Mouse (Mus musculus): ENCODE data around the gene Il17d.

DNA sequence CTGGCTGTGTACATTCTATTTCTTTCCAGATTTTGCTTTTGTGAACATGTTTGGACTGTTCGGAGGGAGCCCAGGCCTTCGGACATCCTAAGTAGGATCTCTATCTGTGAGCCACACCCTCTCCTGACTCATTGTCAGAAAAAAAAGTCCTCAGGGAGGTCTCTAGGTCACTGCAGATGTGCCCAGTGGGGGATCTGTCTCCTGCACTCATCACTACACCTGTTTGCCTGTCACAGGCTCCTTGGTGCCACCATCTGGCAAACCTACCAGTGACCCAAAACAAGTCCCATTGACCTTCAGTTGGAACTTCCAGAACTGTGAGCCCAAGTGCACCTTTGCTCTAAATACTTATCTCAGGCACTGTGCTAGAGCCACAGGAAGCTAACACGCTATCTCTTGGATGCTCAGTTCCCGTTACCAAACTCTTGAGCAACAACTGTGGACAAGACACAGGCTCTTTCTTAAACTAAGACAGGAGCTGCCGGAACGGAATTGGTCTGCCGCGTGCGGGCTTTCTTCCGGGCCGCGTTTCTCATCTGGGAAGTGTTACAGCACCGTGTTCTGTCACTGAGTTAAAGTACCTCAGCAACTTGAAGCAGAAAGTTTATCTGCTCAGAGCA lies 19.0 kb downstream of the Il17d start:
- no peak for TF ChIP-seq CTCF (conservative IDR thresholded peaks at IDR 0.05; ENCODE audit: insufficient read depth, insufficient read length, low read depth, low read length)
- no peak for TF ChIP-seq POLR2A (IDR thresholded peaks at IDR 0.05; ENCODE audit: low read depth, low read length)

Measured in kidney, adult 2 months (tissue).